Mouse (Mus musculus) testis, adult 2 months (tissue): ENCODE measurements around the gene Slc1a2.

Experiments used
- CTCF ChIP-seq: fragments of 200-500 bp; IDR thresholded peaks from 2 replicates; pipeline ENCODE4 v1.5.1; 2012; ENCODE audit warnings: low read depth, mild to moderate bottlenecking, inconsistent platforms, low read length, moderate library complexity; ENCODE audit not compliant: control insufficient read depth, insufficient read depth, insufficient replicate concordance
- POLR2A ChIP-seq: fragments of 200-500 bp; IDR thresholded peaks from 2 replicates; pipeline ENCODE4 v1.6.1; 2012; ENCODE audit warnings: low read depth, mild to moderate bottlenecking, inconsistent platforms, low read length, moderate library complexity; ENCODE audit not compliant: control insufficient read depth

GRCm38 (mm10) chr2:102801899-102802298 is 143.4 kb downstream of the Slc1a2 start:
- TF ChIP-seq CTCF (no peak), POLR2A (no peak)
